Comparison of ENCODE assay signal across 23 mouse cellular contexts in genomic region chr11:19739527-19740151, GRCm38 (mm10).
DNase-seq lines count a peak whose midpoint lies in the region; ATAC-seq and TF ChIP-seq lines count a peak whose summit lies in the region.
"Had no signal": no experiment of that assay in that cellular context is flagged by ENCODE, and none has a peak within 500 bp of the region (broad histone marks: within the 10 kb centered on the region; RNA-seq: fewer than 3 reads in every experiment).

No protein-coding gene starts in this region.

- ATAC-seq in heart, embryonic 11.5 days (replicated peaks; ENCODE audit: insufficient number of reproducible peaks, low FRiP score, low TSS enrichment), result no peak
- peak; percentile 58 for ATAC-seq in lung, embryonic 14.5 days (ENCODE audit: insufficient read depth)
- ATAC-seq in midbrain, embryonic 11.5 days (ENCODE audit: low FRiP score), result no peak
- no peak for ATAC-seq in midbrain, embryonic 13.5 days
- ATAC-seq: intestine, embryonic 16.5 days; midbrain, embryonic 16.5 days had no signal

- H3K4me3 ChIP-seq in heart, embryonic 11.5 days (ENCODE audit: low read depth, low read length), result no peak overlapping the region
- no peak overlapping the region for H3K4me3 ChIP-seq in lung, embryonic 14.5 days (ENCODE audit: low read depth, low read length)
- no peak overlapping the region for H3K4me3 ChIP-seq in midbrain, embryonic 11.5 days (ENCODE audit: low read depth, low read length)
- H3K4me3 ChIP-seq in midbrain, embryonic 13.5 days (replicated peaks), result no peak overlapping the region
- H3K4me3 ChIP-seq: hindbrain, embryonic 12.5 days; liver, embryonic 15.5 days; stomach, embryonic 15.5 days had no signal

- no peak overlapping the region for H3K9ac ChIP-seq in heart, embryonic 11.5 days (ENCODE audit: low read depth, low read length)
- no peak overlapping the region; the same call in 1 of the 2 replicates for H3K9ac ChIP-seq in lung, embryonic 14.5 days
- no peak overlapping the region for H3K9ac ChIP-seq in midbrain, embryonic 11.5 days (ENCODE audit: low read length)
- H3K9ac ChIP-seq in midbrain, embryonic 13.5 days (replicated peaks), result no peak overlapping the region
- H3K9ac ChIP-seq: hindbrain, embryonic 12.5 days; liver, embryonic 15.5 days; stomach, embryonic 15.5 days had no signal

- no peaks in the 10 kb centered on the region for H3K27me3 ChIP-seq in heart, embryonic 11.5 days (ENCODE audit: control insufficient read depth, insufficient read depth, low read length)
- H3K27me3 ChIP-seq in lung, embryonic 14.5 days (ENCODE audit: insufficient read depth, low read length), result no peaks in the 10 kb centered on the region
- no peaks in the 10 kb centered on the region for H3K27me3 ChIP-seq in midbrain, embryonic 11.5 days (ENCODE audit: control insufficient read depth, insufficient read depth, low read length)
- H3K27me3 ChIP-seq in midbrain, embryonic 13.5 days, result no peaks in the 10 kb centered on the region
- H3K27me3 ChIP-seq: hindbrain, embryonic 12.5 days; liver, embryonic 15.5 days; stomach, embryonic 15.5 days had no signal

- H3K9me3 ChIP-seq in heart, embryonic 11.5 days (replicated peaks; ENCODE audit: control insufficient read depth, low read length), result no peaks in the 10 kb centered on the region
- no peaks in the 10 kb centered on the region for H3K9me3 ChIP-seq in lung, embryonic 14.5 days (ENCODE audit: low read depth, low read length)
- no peaks in the 10 kb centered on the region for H3K9me3 ChIP-seq in midbrain, embryonic 11.5 days (ENCODE audit: control insufficient read depth, low read length)
- H3K9me3 ChIP-seq in midbrain, embryonic 13.5 days, result no peaks in the 10 kb centered on the region
- H3K9me3 ChIP-seq: hindbrain, embryonic 12.5 days; liver, embryonic 15.5 days; stomach, embryonic 15.5 days had no signal

- no peak for TF ChIP-seq CTCF in lung, embryonic 14.5 days (IDR thresholded peaks at IDR 0.05; ENCODE audit: low read depth)

- H3K27ac ChIP-seq in heart, embryonic 11.5 days (ENCODE audit: low read depth, low read length), result no peak overlapping the region
- peak overlapping the region; percentile 21; the same call in 1 of the 2 replicates for H3K27ac ChIP-seq in lung, embryonic 14.5 days (ENCODE audit: low read depth)
- no peak overlapping the region for H3K27ac ChIP-seq in midbrain, embryonic 11.5 days (ENCODE audit: low read depth, low read length)
- no peak overlapping the region for H3K27ac ChIP-seq in midbrain, embryonic 13.5 days
- H3K27ac ChIP-seq: hindbrain, embryonic 12.5 days; kidney, postnatal 0 days; liver, embryonic 15.5 days; stomach, embryonic 15.5 days had no signal

- H3K4me1 ChIP-seq in heart, embryonic 11.5 days (ENCODE audit: control insufficient read depth, insufficient read depth, low read length), result no peaks in the 10 kb centered on the region
- H3K4me1 ChIP-seq in lung, embryonic 14.5 days (ENCODE audit: insufficient read depth), result peaks cover 3% of the 10 kb centered on the region
- H3K4me1 ChIP-seq in midbrain, embryonic 11.5 days (ENCODE audit: control insufficient read depth, insufficient read depth, low read length), result no peaks in the 10 kb centered on the region
- H3K4me1 ChIP-seq in midbrain, embryonic 13.5 days (replicated peaks), result no peaks in the 10 kb centered on the region
- H3K4me1 ChIP-seq: liver, embryonic 15.5 days had no signal

- peak; percentile 48 for DNase-seq in heart, adult 11 months
- DNase-seq in lung, embryonic 14.5 days, result peak; percentile 70
- no peak for DNase-seq in lung, postnatal 36 days
- DNase-seq in midbrain, embryonic 11.5 days (ENCODE audit: low spot score, missing footprints), result peak; percentile 77
- DNase-seq in layer of hippocampus, postnatal 14 days (ENCODE audit: low spot score in 2 of 2), result no peak
- DNase-seq: adrenal gland, postnatal 14 days; cerebellum, adult 11 months; cerebellum, adult 9-10 months; cerebellum, postnatal 36 days; gastrocnemius, postnatal 14 days; kidney, adult 8-10 months; kidney, postnatal 4 days; layer of hippocampus, postnatal 36 days; left cerebral cortex, postnatal 4 days; right cerebral cortex, postnatal 25 days had no signal

- H3K36me3 ChIP-seq in heart, embryonic 11.5 days (ENCODE audit: control insufficient read depth, insufficient read depth, low read length), result no peaks in the 10 kb centered on the region
- no peaks in the 10 kb centered on the region for H3K36me3 ChIP-seq in lung, embryonic 14.5 days (ENCODE audit: insufficient read depth)
- H3K36me3 ChIP-seq in midbrain, embryonic 11.5 days (ENCODE audit: control insufficient read depth, insufficient read depth, low read length), result no peaks in the 10 kb centered on the region
- no peaks in the 10 kb centered on the region for H3K36me3 ChIP-seq in midbrain, embryonic 13.5 days
- H3K36me3 ChIP-seq: hindbrain, embryonic 12.5 days; liver, embryonic 15.5 days; stomach, embryonic 15.5 days had no signal

- H3K4me2 ChIP-seq in heart, embryonic 11.5 days, result no peak overlapping the region
- H3K4me2 ChIP-seq in lung, embryonic 14.5 days, result no peak overlapping the region
- no peak overlapping the region for H3K4me2 ChIP-seq in midbrain, embryonic 11.5 days
- H3K4me2 ChIP-seq in midbrain, embryonic 13.5 days (replicated peaks), result no peak overlapping the region
- H3K4me2 ChIP-seq: hindbrain, embryonic 12.5 days; liver, embryonic 15.5 days; stomach, embryonic 15.5 days had no signal

- WGBS in heart, embryonic 11.5 days (ENCODE audit: insufficient replicate concordance), result 61% methylated on average over 9 of the region's 9 CpGs
- 20% methylated on average over 9 of the region's 9 CpGs for WGBS in lung, embryonic 14.5 days
- WGBS in midbrain, embryonic 11.5 days, result 82% methylated on average over 9 of the region's 9 CpGs
- whole genome bisulfite sequencing in midbrain, embryonic 13.5 days, result 67% methylated on average over 9 of the region's 9 CpGs

Comparison
In these comparisons a context has a peak if more than half of its experiments do, and no peak if none do; other contexts are left out.
1. DNase-seq: peak in heart, adult 11 months (single experiment), lung, embryonic 14.5 days (single experiment) and midbrain, embryonic 11.5 days (single experiment); none in lung, postnatal 36 days (single experiment) and layer of hippocampus, postnatal 14 days (0 of 2).